Mouse (Mus musculus) embryo, embryonic 11.5 days (tissue): ENCODE measurements around the gene Fsd1l.
A peak's percentile ranks its signal among the peaks of the same experiment; 100 is the strongest.
"Not testable (repeated sequence)": the region's sequence is repeated elsewhere in the genome, so short reads cannot be mapped to it uniquely, and the experiment has no call there.

Experiments used
- DNase-seq: peaks from one replicate; pipeline ENCODE4 v3.0.0-alpha.2; 2012; ENCODE audit warnings: low read depth, low spot score

The Fsd1l gene

DNA sequence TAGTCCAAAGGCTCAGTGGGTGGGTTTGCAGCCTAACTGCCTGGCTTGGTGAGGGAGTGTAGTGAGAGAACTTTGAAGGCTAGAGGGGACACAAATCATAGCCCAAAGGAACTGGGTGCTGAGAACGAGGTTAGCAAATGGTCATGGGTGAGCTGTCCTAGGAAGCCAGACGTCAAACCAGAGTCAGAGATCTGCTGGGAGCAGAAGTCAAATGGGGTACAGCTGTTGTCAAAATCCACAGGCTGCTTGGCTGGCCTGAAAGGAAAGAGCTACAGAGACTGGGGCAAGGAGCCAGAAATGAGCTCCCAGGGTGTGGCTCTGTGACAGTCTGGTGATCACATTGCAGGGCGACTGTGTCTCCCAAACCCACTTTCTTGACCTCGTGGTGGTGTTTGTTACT lies 2.3 kb upstream of the Fsd1l start:
- no peak for DNase-seq

GRCm38 (mm10) chr4:53630963-53631315 lies 332 bp upstream of the Fsd1l start:
- DNase-seq, result no peak

DNA sequence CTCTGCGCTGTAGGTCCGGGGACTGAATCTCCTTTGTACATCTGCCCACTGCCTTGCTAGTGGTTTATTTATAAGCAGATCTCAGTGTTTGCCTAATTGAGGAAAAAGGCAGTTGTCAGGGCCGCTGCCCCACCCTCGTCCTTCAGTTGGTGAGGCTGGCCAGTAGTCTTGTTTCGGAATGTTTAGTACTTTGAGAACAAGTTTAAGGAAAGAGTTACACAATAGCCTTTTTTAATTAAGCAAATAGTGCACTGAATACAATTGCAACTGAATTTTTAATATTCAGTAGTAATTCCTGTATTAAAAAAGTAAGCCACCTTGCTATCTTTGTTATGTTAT lies 709 bp downstream of the Fsd1l start:
- no peak for DNase-seq

DNA sequence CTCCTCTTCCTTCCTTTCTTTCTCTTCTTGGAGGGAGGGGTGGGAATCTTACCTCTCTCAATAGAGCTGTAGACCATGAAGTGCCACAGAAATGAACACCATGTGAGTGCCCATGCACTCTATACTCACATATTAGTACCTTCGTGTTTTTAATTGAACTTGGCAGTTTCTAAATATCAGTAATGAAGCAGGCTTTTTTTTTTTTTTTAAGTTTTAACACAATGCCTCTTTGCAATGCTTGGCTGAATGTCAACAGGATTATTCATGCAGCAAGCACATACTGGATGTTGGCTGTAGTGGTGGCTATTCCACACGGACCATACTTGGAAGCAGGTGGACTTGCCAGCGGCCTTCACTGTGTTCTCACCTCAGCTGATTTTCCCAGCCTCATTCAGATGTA lies 4.1 kb downstream of the Fsd1l start:
- no peak for DNase-seq

DNA sequence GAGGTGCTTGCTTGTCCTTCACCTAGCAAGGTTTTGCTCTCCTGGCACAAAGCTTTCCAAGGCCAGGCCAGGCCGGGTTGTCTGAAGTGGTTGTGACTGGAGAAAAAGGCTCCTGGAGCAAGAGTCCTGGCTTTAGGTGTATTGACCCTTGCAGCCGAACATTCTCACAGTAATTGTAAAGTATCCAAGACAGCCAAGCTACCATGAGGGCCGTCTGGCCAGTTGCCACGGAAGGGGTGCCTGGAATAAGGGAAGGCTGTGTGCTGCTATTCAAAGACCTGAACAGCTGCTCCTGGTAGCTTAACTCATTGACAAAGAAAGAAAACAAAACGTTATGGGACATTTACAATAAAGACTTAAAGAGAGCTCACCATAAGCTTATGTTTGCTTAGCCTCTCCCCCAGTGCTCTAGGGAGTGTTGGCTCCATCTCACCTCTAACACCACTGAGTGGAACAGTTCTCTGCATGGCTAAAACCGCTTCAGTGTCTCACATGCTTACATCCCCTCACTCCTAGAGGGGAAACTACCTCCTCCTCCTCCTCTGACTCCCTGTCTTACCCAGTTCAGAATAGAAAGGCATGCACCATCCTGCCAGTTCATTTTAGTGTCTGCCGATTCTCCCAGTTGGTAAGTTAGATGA lies 6.1 kb downstream of the Fsd1l start:
- no peak for DNase-seq

GRCm38 (mm10) chr4:53638549-53639123 lies 7.4 kb downstream of the Fsd1l start:
- no peak for DNase-seq

DNA sequence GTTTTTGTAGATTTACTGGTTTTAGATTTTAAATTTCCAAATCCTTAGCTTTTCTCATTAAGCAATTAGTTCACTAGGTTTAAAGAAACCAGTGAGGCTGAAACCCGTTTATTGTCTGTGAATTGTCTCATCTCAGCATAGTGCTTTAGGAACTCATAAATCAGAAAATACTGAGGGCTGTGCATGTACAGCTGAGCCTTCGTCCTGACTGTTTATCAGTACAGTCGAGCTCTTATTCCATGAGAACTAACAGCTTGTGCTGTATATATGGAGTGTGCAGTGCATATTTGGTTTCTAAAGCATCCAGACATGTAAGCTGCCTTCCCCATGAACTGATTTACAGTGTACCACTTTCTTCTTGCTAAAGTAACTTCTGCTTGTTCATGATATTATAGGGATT lies 26.8 kb downstream of the Fsd1l start:
- DNase-seq, result no peak

GRCm38 (mm10) chr4:53660711-53661110 lies 29.4 kb downstream of the Fsd1l start:
- no peak for DNase-seq

DNA sequence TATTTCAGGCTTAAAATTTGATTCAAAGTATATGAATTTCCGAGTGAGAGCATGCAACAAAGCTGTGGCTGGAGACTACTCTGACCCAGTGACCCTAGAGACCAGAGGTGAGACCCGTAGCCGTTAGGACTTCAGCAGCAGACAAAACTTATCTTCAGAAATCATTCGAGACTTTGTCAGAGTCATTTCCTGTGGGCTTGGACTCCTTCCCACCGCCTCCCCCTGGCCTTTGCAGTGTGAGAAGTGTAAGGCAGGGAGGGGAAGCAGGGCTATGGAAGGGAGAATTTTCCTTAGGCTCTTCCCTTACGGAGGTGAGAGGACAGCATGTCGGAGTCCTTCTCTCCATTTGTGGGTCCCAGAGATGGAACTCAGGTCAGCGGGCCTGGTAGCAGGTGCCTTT lies 50.8 kb downstream of the Fsd1l start:
- DNase-seq, result no peak

GRCm38 (mm10) chr4:53688965-53689364 lies 57.7 kb downstream of the Fsd1l start:
- no peak for DNase-seq

GRCm38 (mm10) chr4:53691418-53691817 lies 60.1 kb downstream of the Fsd1l start:
- no peak for DNase-seq

- DNase-seq, result not testable (repeated sequence)
Observed at GRCm38 (mm10) chr4:53709166-53709565, 77.9 kb downstream of the Fsd1l start.

DNA sequence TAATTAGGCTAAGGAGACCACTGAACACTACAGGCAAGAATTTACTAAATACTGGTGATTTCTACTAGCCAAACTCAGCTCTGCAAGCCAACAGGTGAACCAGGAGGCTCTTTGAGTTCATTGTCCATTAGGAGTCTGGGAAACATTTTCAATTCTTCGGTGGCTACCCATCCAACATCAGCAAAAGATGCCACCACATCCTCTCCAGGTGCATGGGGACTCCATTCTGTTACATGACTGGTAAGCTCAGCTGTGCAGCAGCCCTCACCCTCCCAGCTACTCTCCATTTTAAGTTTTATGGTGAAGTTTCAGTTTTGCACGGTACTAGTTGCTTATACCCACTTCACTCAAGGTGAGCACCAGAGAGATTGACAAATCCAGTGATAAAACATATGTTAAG lies 78.8 kb downstream of the Fsd1l start:
- DNase-seq, result no peak

DNA sequence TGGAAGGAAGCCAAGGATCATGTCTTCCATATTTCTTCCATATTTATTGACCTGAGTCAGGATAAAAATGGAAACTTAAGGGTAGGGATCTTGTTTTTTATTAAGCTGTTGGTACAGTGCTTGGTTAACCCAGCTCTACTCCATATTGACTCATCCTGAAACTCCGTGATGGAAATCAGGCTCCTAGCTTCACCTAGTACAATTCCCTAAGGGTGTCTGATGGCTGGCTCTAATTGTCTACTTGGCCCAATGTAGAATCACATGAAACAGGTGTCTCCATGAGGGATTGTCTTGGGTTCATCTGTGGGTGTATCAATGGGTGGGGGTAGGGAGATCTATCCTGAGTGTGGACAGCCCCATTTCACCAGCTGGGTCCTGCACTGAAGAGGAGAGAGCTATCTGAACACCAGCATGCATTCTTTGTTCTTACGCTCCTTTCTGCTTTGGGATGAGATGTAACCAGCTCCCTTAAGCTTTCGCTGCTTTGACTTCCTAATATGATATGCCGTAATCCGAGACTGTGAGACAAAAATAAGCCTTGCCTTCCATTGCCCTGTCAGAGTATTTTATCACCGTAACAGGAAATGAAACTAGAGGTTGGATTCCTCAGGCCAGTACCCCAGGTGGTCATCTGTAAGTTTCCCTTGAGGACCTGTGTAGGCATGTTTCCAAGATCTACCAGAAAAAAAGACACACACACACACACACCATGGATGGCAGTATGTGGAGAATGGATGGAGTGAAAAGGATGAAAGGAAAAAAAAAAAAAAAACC lies 79.5 kb downstream of the Fsd1l start:
- no peak for DNase-seq

- DNase-seq, result no peak
Observed at GRCm38 (mm10) chr4:53713704-53714050, 82.4 kb downstream of the Fsd1l start, which contains the start of gene Fktn. Fktn (plus strand) TSS chr4:53713998.

DNA sequence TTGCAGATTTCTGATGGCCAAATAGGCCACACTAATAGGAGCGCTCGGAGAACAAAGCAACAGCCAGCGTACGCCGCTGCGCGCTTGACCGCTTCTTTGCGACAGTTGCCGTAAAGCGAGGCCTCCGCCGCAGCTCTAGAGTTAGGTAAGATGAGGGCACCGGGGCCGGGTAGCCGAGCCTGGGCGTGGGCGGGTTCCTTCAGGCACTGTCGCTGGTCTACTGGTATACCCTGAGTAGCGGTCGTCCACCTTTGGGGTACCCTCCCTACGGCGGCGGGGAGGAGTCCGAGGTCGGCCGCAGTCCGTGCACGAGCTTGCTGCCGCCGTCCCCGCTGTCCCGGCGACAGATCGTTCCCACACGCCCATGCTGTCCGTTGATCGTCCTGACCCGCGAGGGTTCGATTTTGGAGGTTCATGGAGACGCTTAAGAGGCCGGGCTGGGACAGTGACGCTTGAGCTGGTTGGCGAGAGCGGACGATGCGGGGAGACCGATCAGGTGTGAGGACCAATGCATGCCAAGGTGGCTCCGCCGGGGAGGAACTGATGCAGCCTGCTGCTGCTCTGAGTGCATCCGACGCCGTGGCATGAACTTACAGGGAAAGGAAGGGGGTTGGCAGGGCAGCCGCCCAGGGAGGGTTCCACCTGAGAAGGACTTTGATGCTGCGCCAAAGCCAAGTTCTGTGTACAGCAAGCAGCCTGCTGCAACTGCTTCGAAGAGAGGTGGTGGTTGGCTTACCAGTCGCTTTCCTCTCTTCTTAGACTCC lies 83.0 kb downstream of the Fsd1l start:
- peak; percentile 89 for DNase-seq

DNA sequence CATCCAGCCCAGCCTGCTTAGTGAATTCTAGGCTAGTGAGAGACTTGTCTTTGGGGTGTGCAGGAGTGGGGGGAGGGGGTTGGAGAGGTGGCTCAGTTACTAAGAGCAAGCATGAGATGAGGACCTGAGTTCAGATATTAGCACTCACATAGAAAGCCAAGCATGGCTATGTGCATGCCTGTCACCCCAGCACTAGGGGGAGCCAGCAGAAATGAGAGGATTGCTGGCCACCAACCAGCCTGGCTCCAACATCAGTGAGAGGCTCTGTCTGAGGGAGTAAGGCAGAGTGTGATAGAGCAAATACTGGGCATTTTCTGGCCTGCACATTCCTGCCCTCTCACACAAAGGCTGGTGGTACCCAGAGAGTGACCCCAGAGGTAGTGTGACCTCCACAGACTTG lies 84.7 kb downstream of the Fsd1l start:
- no peak for DNase-seq

- DNase-seq, result no peak
Observed at GRCm38 (mm10) chr4:53717546-53717945, 86.3 kb downstream of the Fsd1l start.

DNA sequence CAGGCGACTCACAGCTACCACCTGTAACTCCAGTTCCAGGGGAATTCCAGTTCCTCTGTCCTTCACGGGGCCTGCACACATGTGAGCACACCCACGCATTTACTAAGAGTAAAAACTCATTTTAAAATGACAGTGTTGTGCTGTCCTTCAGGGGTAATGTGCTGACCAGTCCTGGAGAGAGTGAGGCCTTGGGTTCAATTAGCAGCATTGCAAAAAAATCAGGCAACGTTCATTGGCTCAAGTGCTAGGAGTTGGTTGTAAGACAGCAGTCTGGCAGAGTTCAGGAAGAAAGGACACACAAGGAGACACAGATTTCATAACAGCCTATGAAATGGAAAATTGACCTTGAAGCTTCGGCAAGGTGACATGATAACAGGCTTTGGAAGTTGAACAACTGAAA lies 87.0 kb downstream of the Fsd1l start:
- DNase-seq, result no peak

DNA sequence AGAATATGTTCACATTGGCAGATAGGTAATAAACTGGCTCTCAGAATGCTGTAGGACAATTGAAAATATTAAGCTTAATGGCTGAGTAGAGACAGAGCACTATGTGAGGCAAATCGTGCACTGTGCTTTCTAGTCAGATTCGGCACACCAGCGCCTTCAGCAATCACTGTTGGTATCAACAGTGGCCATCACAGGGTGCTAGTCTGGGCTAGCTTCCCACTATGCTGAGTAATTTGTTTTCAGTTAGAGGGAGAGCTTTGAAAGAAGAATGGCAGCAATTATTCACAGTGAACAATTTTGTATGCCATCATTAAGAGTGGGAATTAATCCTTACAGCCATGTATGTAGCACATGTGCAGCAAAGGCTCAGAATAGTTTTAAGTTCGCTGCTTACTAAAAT lies 91.2 kb downstream of the Fsd1l start:
- DNase-seq, result no peak

DNA sequence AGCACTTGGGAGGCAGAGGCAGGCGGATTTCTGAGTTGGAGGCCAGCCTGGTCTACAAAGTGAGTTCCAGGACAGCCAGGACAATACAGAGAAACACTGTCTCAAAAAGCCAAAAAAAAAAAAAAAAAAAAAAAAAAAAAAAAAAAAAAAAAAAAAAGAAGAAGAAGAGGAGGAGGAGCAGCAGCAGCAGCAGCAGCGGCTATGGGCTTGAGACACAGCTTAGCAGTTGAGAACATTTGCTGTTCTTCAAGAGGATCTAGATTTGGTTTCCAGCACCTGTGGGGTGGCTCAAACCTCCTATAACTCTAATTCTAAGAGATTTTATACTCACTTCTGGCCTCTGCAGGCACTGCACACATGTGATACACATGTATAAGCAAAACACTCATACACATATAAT lies 94.8 kb downstream of the Fsd1l start:
- not testable (repeated sequence) for DNase-seq

- DNase-seq, result no peak
Observed at GRCm38 (mm10) chr4:53728121-53728520, 96.8 kb downstream of the Fsd1l start.
